Mouse (Mus musculus) liver, postnatal 0 days (tissue): ENCODE data around the gene Bahcc1. TPM values are rescaled to one million over a fixed set of nuclear protein-coding genes. Genes with fewer than 3 reads are reported as not detected.

ENCODE experiments used
- ATAC-seq: fragments of 200-750 bp; cut with Nextera tagmentation; 2 replicates; pipeline ENCODE4 v1.8.0; 2017; ENCODE audit warnings: mild to moderate bottlenecking, moderate library complexity
- DNase-seq: peaks from one replicate; pipeline ENCODE4 v3.0.0-alpha.2; 2016
- H3K27ac ChIP-seq: fragments of 300-500 bp; sonication (generic); 2 replicates; pipeline ENCODE4 v1.5.1; 2014; ENCODE audit warnings: antibody characterized with exemption, moderate library complexity, mild to moderate bottlenecking, low read depth
- H3K27me3 ChIP-seq: fragments of 300-500 bp; sonication (generic); 2 replicates; pipeline ENCODE4 v1.6.1; 2014; ENCODE audit warnings: low read length, control low read depth, mixed read lengths; ENCODE audit not compliant: insufficient read depth
- H3K36me3 ChIP-seq: fragments of 300-500 bp; sonication (generic); replicated peaks from 2 replicates; pipeline ENCODE4 v1.6.1; 2014; ENCODE audit warnings: mild to moderate bottlenecking, control low read depth, low read length, moderate library complexity, mixed read lengths; ENCODE audit not compliant: insufficient read depth
- H3K4me1 ChIP-seq: fragments of 300-500 bp; sonication (generic); 2 replicates; pipeline ENCODE4 v1.6.1; 2014; ENCODE audit warnings: antibody characterized with exemption, mild to moderate bottlenecking, control low read depth; ENCODE audit not compliant: insufficient read depth
- H3K4me2 ChIP-seq: fragments of 300-500 bp; sonication (generic); 2 replicates; pipeline ENCODE4 v1.6.1; 2014; ENCODE audit warnings: low read depth, mild to moderate bottlenecking, low read length, moderate library complexity, mixed read lengths
- H3K4me3 ChIP-seq: fragments of 300-500 bp; sonication (generic); 2 replicates; pipeline ENCODE4 v1.5.1; 2014; ENCODE audit warnings: low read depth, low read length
- H3K9ac ChIP-seq: fragments of 300-500 bp; sonication (generic); replicated peaks from 2 replicates; pipeline ENCODE4 v1.6.1; 2014; ENCODE audit warnings: mild to moderate bottlenecking, moderate library complexity
- H3K9me3 ChIP-seq: fragments of 300-500 bp; sonication (generic); 2 replicates; pipeline ENCODE4 v1.6.1; 2016; ENCODE audit warnings: mild to moderate bottlenecking, control low read depth, low read length, mixed read lengths
- CTCF ChIP-seq: sonication (generic); IDR thresholded peaks from 2 replicates; pipeline ENCODE4 v1.5.1; 2016; ENCODE audit warnings: antibody characterized with exemption, low read depth
- EP300 ChIP-seq: IDR thresholded peaks from 2 replicates; pipeline ENCODE4 v1.6.1; 2016; ENCODE audit warnings: antibody characterized with exemption, low read depth, mild to moderate bottlenecking
- WGBS: fragments of 180-500 bp; shearing (Covaris S2); extraction: QIAGEN DNeasy Blood & Tissue Kit; methylation state at CpG from one replicate; pipeline ENCODE4 v1.1.7; 2014; ENCODE audit not compliant: insufficient replicate concordance; 5-methylcytosine and 5-hydroxymethylcytosine counted together
- polyA plus RNA-seq: library from polyadenylated mRNA; unstranded; fragments of >200 nt; fragmentation: Nextera tagmentation; extraction: Ambion mirVana; gene quantifications from 2 replicates; pipeline ENCODE4 v1.2.1, GENCODE M21; 2015

Gene Bahcc1
- polyA plus RNA-seq, 1 experiment from 2014 or later: 1.1 TPM

DNA sequence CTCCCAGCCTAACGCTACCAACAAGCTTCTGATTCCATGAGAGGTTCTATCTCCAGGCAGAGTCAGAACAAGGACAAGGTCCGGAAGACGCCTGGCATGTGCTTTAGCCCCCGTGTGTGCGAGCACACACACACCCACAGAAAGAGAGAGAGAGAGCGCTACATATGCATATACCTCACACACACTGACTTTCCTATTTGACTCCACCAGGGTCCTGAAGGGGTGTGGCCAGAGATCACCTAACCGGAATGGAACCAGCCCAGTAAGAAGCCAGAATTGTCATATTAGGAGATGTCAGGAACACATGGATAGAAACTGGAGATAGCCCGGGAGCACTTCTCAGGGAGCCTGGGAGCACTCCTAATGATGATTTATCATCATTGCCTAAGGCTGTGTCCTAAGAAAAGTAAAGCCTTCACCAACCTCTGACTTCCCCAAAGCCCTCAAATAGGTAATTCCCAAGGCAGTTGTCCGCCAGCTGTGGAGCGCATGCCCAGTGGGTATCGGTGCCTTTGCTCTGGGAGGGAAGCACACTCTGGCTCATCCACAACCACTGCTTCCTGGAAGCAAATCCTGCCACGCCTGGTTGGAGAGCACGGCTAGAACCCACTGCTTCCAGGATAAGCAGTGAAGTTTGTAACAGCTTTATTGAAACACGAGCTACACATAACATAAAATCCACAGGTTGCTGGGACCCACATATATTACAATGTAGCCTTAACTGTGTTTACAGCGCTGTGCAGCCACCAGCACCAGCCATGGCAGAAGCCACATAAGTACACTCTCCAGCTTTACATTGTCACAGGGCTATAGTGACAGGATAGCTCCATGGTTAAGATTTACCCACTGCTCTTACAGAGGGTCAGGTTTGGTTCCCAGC lies 75.9 kb downstream of the Bahcc1 start:
- Histone ChIP-seq H3K36me3 (no peaks in the 10 kb centered on the region), H3K4me2 (no peak overlapping the region), H3K27me3 (peaks cover 12% of the 10 kb centered on the region), H3K4me3 (no peak overlapping the region), H3K9me3 (no peaks in the 10 kb centered on the region), H3K9ac (no peak overlapping the region), H3K4me1 (peaks cover 40% of the 10 kb centered on the region), H3K27ac (no peak overlapping the region)
- no peak for TF ChIP-seq CTCF
- TF ChIP-seq EP300: no peak
- 48% methylated on average over 15 of the region's 15 CpGs for WGBS
- ATAC-seq (no peak), DNase-seq (peak; percentile 12)

DNA sequence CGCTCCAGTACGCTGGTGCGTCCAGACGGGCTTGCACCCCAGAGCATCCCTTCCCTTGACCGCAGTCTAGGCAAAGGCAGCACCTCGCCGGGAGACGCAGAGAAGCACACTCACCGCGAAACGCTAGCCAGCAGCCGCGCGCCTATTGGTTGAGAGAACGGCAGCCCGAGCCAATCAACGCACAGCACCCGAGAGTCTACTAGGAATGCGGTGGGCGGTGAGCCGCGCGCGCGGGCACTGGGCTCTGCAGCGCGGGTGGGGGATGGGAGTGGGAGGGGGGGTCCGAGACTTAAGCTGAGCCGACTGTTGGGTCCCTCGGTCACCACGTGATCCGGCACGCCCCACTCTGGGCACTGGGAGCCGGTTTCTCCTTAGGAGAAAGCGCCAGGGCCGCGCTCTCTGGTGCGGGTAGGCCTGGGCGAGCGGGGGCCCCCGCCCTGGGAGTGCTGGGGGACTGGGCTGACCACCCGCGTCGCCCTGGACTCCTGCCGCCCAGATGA lies 78.1 kb downstream of the Bahcc1 start:
- peaks cover 30% of the 10 kb centered on the region for H3K4me1 ChIP-seq
- no peak overlapping the region for H3K27ac ChIP-seq

DNA sequence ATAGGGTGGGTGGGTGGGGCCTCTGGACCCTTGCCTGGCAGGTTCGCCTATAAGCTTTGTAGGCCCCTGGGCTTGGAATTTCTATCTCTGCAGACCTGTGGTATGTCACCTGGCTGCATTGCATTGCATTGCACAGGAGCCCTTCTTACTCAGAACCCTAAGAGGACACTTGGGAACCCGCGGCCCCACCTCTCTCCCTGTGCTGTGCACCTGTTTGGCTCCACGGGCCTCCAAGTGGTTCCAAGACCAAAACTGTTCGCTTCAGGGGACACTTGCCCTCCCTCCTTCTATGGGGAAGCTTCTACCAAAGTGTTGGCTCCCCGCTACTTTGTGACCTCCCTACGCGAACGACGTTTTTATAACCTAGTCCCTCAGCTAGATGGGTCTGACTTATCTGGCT lies 78.8 kb downstream of the Bahcc1 start:
- peak; percentile 12 for DNase-seq
- peaks cover 27% of the 10 kb centered on the region for H3K4me1 ChIP-seq
- H3K36me3 ChIP-seq: no peaks in the 10 kb centered on the region
- H3K4me3 ChIP-seq: no peak overlapping the region
- no peaks in the 10 kb centered on the region for H3K9me3 ChIP-seq
- ATAC-seq: no peak
- no peak overlapping the region; the same call in 1 of the 2 replicates for H3K9ac ChIP-seq
- no peak overlapping the region for H3K27ac ChIP-seq
- H3K4me2 ChIP-seq: peak overlapping the region; percentile 86; the same call in 1 of the 2 replicates
- H3K27me3 ChIP-seq: peaks cover 7% of the 10 kb centered on the region; the same call in 1 of the 2 replicates
- TF ChIP-seq EP300: no peak
- no peak for TF ChIP-seq CTCF
- WGBS: 63% methylated on average over 10 of the region's 10 CpGs

More for the DNA sequence above, 78.1 kb downstream of the Bahcc1 start:
- TF ChIP-seq CTCF (no peak), EP300 (no peak)
- H3K27me3 ChIP-seq: peaks cover 11% of the 10 kb centered on the region
- H3K36me3 ChIP-seq: no peaks in the 10 kb centered on the region
- H3K4me3 ChIP-seq: peak overlapping the region; percentile 49
- H3K4me2 ChIP-seq: peak overlapping the region; percentile 86
- no peaks in the 10 kb centered on the region for H3K9me3 ChIP-seq
- DNase-seq (peak; percentile 86), ATAC-seq (peak; percentile 75)
- peak overlapping the region; percentile 67 for H3K9ac ChIP-seq
- WGBS: under 1% methylated on average over 45 of the region's 45 CpGs

DNA sequence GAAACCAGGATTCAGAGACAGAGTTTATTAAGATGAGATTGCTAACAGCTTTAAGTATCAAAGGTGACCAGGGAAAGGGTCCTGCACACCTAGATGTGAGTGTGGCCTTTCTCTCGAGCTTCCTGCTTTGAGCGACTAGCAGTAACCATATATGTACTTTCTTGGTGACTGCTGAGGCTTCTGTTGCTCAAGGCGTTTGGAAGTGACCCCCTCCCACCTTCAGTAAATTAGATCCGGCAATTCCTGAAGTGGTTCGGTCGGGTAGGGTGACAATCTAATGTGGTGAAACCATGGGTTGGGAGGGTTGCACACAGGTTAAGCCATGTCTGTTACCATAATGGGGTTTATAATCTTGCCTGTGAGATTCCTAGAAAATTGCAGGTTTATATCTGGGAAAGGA lies 79.3 kb downstream of the Bahcc1 start:
- Histone ChIP-seq H3K9me3 (no peaks in the 10 kb centered on the region), H3K4me3 (no peak overlapping the region), H3K9ac (no peak overlapping the region), H3K4me1 (peaks cover 29% of the 10 kb centered on the region), H3K4me2 (no peak overlapping the region), H3K36me3 (no peaks in the 10 kb centered on the region), H3K27ac (no peak overlapping the region), H3K27me3 (peaks cover 7% of the 10 kb centered on the region; the same call in 1 of the 2 replicates)
- no peak for TF ChIP-seq EP300
- no peak for TF ChIP-seq CTCF
- DNase-seq (peak; percentile 4), ATAC-seq (no peak)
- WGBS: 72% methylated on average over 6 of the region's 6 CpGs

DNA sequence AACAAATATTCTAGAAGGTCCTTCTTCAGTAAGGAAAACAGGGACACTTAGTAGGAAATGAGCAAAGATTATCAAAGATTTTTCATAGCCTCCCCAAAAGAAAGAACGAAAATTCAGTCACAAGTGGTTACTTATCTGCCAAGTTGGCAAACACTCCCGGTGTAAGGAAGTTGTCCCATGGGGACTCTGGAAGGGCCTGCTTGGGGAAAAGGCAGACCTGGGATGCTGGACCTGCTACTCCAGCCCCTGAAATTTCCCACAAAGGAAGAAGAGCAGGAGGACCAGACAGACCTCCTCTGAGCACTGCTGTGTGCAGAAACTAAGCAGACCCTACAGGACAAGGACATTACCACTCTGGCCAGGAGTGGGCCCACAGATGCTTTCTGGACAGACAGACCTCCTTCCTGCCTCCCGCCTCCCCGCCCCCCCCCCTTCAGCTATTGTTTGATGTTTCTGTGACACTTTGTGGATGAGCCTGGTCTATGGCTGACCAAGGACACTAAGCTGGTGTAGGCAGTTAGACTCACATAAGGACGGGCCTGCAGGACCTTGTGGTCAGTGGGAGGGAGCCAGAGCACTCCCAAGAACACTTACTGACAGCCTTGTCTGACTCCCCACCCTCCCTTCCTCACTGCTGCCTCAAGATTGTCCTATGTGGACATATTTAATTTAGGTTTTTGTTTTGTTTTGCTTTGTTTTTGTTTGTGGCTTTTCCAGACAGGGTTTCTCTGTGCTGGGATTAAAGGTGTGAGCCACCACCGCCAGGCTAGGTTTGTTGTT lies 81.3 kb downstream of the Bahcc1 start:
- no peak overlapping the region for H3K4me2 ChIP-seq
- DNase-seq (peak; percentile 10), ATAC-seq (no peak)
- no peak overlapping the region for H3K9ac ChIP-seq
- H3K27ac ChIP-seq: no peak overlapping the region
- no peaks in the 10 kb centered on the region for H3K9me3 ChIP-seq
- TF ChIP-seq EP300 (no peak), CTCF (no peak)
- H3K27me3 ChIP-seq: 0 out of 2 replicates have a peak, but pooled peaks cover 5% of the 10 kb centered on the region
- no peak overlapping the region for H3K4me3 ChIP-seq
- WGBS: 53% methylated on average over 6 of the region's 6 CpGs
- H3K36me3 ChIP-seq: no peaks in the 10 kb centered on the region
- peaks cover 29% of the 10 kb centered on the region for H3K4me1 ChIP-seq
